Mouse (Mus musculus) liver, adult 2 months (tissue): ENCODE measurements around the gene Clcn3. TPM values are rescaled to one million over a fixed set of nuclear protein-coding genes. Genes with fewer than 3 reads are reported as not detected.
A peak's percentile ranks its signal among the peaks of the same experiment; 100 is the strongest.

ENCODE experiments used
- DNase-seq: peaks from one replicate; pipeline ENCODE4 v3.0.0-alpha.2; 2011; ENCODE audit warnings: low read depth, low spot score; ENCODE audit errors: extremely low read depth
- H3K27ac ChIP-seq: fragments of 200-500 bp; replicated peaks from 2 replicates; pipeline ENCODE4 v1.5.1; 2012; ENCODE audit warnings: low read depth, mild to moderate bottlenecking, control low read depth, inconsistent platforms, low read length; ENCODE audit not compliant: insufficient read depth
- H3K27me3 ChIP-seq: fragments of 200-500 bp; 2 replicates; pipeline ENCODE4 v1.6.1; 2012; ENCODE audit warnings: mild to moderate bottlenecking, moderate library complexity, low read length, inconsistent platforms; ENCODE audit not compliant: control insufficient read depth, insufficient read depth
- H3K36me3 ChIP-seq: fragments of 200-500 bp; 2 replicates; pipeline ENCODE4 v1.6.1; 2012; ENCODE audit warnings: low read length, inconsistent platforms; ENCODE audit not compliant: control insufficient read depth, insufficient read depth
- H3K4me1 ChIP-seq: fragments of 200-500 bp; 2 replicates; pipeline ENCODE4 v1.6.1; 2011; ENCODE audit warnings: low read length; ENCODE audit not compliant: control insufficient read depth, insufficient read depth
- H3K4me3 ChIP-seq: fragments of 200-500 bp; 2 replicates; pipeline ENCODE4 v1.5.1; 2011; ENCODE audit warnings: low read depth, mild to moderate bottlenecking, control low read depth, low read length, moderate library complexity; ENCODE audit not compliant: insufficient read depth
- H3K79me2 ChIP-seq: fragments of 200-500 bp; 2 replicates; pipeline ENCODE4 v1.6.1; 2012; ENCODE audit warnings: inconsistent platforms, mild to moderate bottlenecking, low read length, moderate library complexity; ENCODE audit not compliant: control insufficient read depth, insufficient read depth
- H3K9ac ChIP-seq: fragments of 200-500 bp; 2 replicates; pipeline ENCODE4 v1.6.1; 2012; ENCODE audit warnings: low read depth, mild to moderate bottlenecking, control low read depth, inconsistent platforms, low read length
- CTCF ChIP-seq: fragments of 200-500 bp; IDR thresholded peaks from 2 replicates; pipeline ENCODE4 v1.5.1; 2011; ENCODE audit warnings: low read depth, low read length, control low read depth
- POLR2A ChIP-seq: fragments of 200-500 bp; IDR thresholded peaks from 2 replicates; pipeline ENCODE4 v1.6.1; 2011; ENCODE audit warnings: low read length, control low read depth; ENCODE audit not compliant: insufficient read depth; ENCODE audit errors: extremely low read depth
- WGBS: fragments of 180-500 bp; shearing (Covaris S2); methylation state at CpG from one replicate; pipeline ENCODE4 v1.1.7; 2018; 5-methylcytosine and 5-hydroxymethylcytosine counted together
- polyA plus RNA-seq: library from polyadenylated mRNA; depleted of rRNA; stranded (reverse); fragments of >200 nt; gene quantifications from 2 replicates; pipeline ENCODE4 v1.2.3, GENCODE M21; 2012
- total RNA-seq: library from RNA; depleted of rRNA; stranded (reverse); fragments of >200 nt; gene quantifications from 2 replicates; pipeline ENCODE4 v1.2.3, GENCODE M21; 2014

Gene Clcn3
- total and polyA plus RNA-seq, 2 experiments = 8.9 to 27.7 TPM

- TF ChIP-seq POLR2A (no peak), CTCF (no peak)
- Histone ChIP-seq H3K4me1 (peaks cover 12% of the 10 kb centered on the region; the same call in 1 of the 2 replicates), H3K36me3 (no peaks in the 10 kb centered on the region), H3K4me3 (no peak overlapping the region), H3K9ac (no peak overlapping the region), H3K79me2 (peaks cover 9% of the 10 kb centered on the region; the same call in 1 of the 2 replicates), H3K27ac (no peak overlapping the region), H3K27me3 (no peaks in the 10 kb centered on the region)
- 73% methylated on average over 4 of the region's 4 CpGs for WGBS
- DNase-seq = peak; percentile 23
Measured at GRCm38 (mm10) chr8:60949859-60950258, 33.2 kb downstream of the Clcn3 start.

DNA sequence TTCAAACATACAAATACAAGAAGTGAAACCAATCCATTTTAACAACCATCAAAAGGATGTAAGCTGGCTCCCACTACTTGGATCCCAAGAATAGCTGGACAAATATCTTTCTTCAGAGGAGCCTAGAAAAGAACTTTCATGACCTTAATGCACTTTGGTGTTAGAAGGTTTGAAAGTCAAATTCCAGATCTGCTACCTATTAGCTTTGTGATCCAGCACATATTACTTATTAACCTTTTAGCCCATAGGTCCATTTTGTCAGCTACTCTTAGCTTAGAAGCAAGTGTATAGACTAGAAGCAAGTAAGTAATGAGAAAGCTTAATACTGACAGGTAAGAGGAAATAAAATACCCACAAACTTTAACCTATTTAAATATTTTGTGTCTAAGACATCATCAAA lies 35.6 kb downstream of the Clcn3 start:
- DNase-seq = peak; percentile 77
- Histone ChIP-seq H3K79me2 (peaks cover 9% of the 10 kb centered on the region; the same call in 1 of the 2 replicates), H3K4me3 (no peak overlapping the region), H3K27me3 (no peaks in the 10 kb centered on the region), H3K9ac (no peak overlapping the region), H3K4me1 (peaks cover 8% of the 10 kb centered on the region; the same call in 1 of the 2 replicates), H3K36me3 (no peaks in the 10 kb centered on the region), H3K27ac (no peak overlapping the region)
- no peak for TF ChIP-seq CTCF
- no peak for TF ChIP-seq POLR2A

DNA sequence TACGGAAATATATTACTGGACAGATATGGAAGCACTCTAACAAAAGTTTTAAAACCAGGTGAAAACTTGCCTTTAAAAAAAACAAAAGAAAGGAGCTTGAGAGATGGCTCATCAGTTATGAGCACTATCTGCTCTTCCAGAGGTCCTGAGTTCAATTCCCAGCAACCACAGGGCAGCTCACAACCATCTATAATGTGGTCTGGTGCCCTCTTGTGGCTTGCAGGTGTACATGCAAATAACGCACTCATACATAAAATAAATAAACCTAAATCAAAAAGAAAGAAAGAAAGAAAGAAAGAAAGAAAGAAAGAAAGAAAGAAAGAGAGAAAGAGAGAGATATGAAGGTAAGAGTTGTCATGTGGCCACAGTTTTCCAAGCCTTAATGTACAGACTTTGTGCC lies 40.2 kb downstream of the Clcn3 start:
- DNase-seq = no peak
- H3K4me3 ChIP-seq = no peak overlapping the region
- peaks cover 3% of the 10 kb centered on the region; the same call in 1 of the 2 replicates for H3K4me1 ChIP-seq
- H3K79me2 ChIP-seq = peaks cover 2% of the 10 kb centered on the region; the same call in 1 of the 2 replicates
- peaks cover 5% of the 10 kb centered on the region; the same call in 1 of the 2 replicates for H3K36me3 ChIP-seq
- no peak overlapping the region for H3K27ac ChIP-seq
- 97% methylated on average over 2 of the region's 2 CpGs for WGBS
- H3K9ac ChIP-seq = no peak overlapping the region
- H3K27me3 ChIP-seq = no peaks in the 10 kb centered on the region
- TF ChIP-seq POLR2A (no peak), CTCF (no peak)

DNA sequence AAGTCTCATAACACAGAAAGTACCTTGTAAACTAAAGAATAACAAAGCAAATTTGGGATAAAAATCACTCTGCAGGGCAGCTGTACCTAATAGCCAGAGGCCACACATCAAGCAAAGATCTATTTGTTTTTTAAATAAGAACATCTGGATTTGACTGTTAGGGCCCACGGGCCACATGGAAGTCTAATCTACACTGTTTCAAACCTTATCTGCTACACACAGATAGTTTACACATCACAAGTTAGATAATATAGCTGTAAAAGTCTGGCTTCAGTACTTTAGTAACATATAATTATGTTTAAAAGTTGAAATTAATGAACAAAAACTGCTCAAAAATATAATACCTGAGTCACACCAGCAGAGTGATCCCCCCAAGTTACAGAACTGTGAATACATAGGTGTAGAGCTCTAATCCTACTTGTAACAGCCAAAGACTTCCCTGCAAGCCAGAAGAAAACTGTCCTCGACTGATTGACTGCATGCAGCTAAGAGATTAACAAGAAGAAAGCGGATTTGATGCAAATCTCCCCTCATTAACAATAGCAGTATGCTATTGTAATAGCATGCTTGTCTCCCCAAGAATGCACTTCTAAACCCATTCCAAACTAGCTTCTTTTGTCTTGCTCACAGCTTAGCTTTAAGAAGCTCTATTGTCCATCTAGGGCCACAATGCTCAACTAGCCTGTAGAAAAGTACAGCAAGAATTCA lies 44.2 kb downstream of the Clcn3 start:
- H3K4me1 ChIP-seq = peaks cover 2% of the 10 kb centered on the region; the same call in 1 of the 2 replicates
- H3K36me3 ChIP-seq = peaks cover 20% of the 10 kb centered on the region; the same call in 1 of the 2 replicates
- no peaks in the 10 kb centered on the region for H3K27me3 ChIP-seq
- H3K79me2 ChIP-seq = peaks cover 2% of the 10 kb centered on the region; the same call in 1 of the 2 replicates
- H3K27ac ChIP-seq = no peak overlapping the region
- TF ChIP-seq POLR2A (no peak), CTCF (no peak)
- H3K4me3 ChIP-seq = no peak overlapping the region
- 66% methylated on average over 3 of the region's 3 CpGs for WGBS
- H3K9ac ChIP-seq = no peak overlapping the region
- DNase-seq = no peak

- Histone ChIP-seq H3K27me3 (no peaks in the 10 kb centered on the region), H3K36me3 (peaks cover 24% of the 10 kb centered on the region), H3K4me1 (peaks cover 2% of the 10 kb centered on the region; the same call in 1 of the 2 replicates), H3K4me3 (no peak overlapping the region), H3K27ac (no peak overlapping the region), H3K9ac (no peak overlapping the region), H3K79me2 (peaks cover 2% of the 10 kb centered on the region; the same call in 1 of the 2 replicates)
- DNase-seq = no peak
- no peak for TF ChIP-seq POLR2A
- TF ChIP-seq CTCF = peak; percentile 30; the same call in 1 of the 2 replicates
Measured at GRCm38 (mm10) chr8:60933617-60934016, 49.5 kb downstream of the Clcn3 start.

GRCm38 (mm10) chr8:60920176-60920575 lies 62.9 kb downstream of the Clcn3 start:
- TF ChIP-seq POLR2A (no peak), CTCF (no peak)
- Histone ChIP-seq H3K9ac (no peak overlapping the region), H3K36me3 (peaks cover 27% of the 10 kb centered on the region), H3K27me3 (no peaks in the 10 kb centered on the region), H3K4me1 (no peaks in the 10 kb centered on the region), H3K79me2 (no peaks in the 10 kb centered on the region), H3K27ac (no peak overlapping the region), H3K4me3 (no peak overlapping the region)
- WGBS = 92% methylated on average over 4 of the region's 4 CpGs
- no peak for DNase-seq
